Mouse (Mus musculus) central nervous system, embryonic 11.5 days (tissue): Measurements from ENCODE around the gene Etv6. TPM values are rescaled to one million over a fixed set of nuclear protein-coding genes. Genes with fewer than 3 reads are reported as not detected.

Experiments
- polyA plus RNA-seq: library from polyadenylated mRNA; depleted of rRNA; stranded (reverse); fragments of >200 nt; gene quantifications from 2 replicates; pipeline ENCODE4 v1.2.3, GENCODE M21; 2012; rRNA removed

Gene Etv6
- 14.2 and 18.2 TPM in 2 replicates for polyA plus RNA-seq

GRCm38 (mm10) chr6:134035490-134036405 is at the start of gene Etv6:
Gene Etv6 (plus strand): TSS chr6:134035700.

Other genes starting within 250 kb of the Etv6 start
- gene Kap, start 181.9 kb upstream of the Etv6 start, polyA plus RNA-seq: not detected in 2 replicates